Mouse (Mus musculus): ENCODE data around the gene Wdpcp. TPM values are rescaled to one million over a fixed set of nuclear protein-coding genes. Genes with fewer than 3 reads are reported as not detected.
A peak's percentile ranks its signal among the peaks of the same experiment; 100 is the strongest.

Gene Wdpcp
- polyA plus RNA-seq, 1 experiment from 2014 or later, result 0.82 TPM

GRCm38 (mm10) chr11:21735272-21735671, 163.2 kb downstream of the Wdpcp start:
- WGBS (ENCODE audit: insufficient replicate concordance), result 64% methylated on average over 6 of the region's 6 CpGs
- H3K4me1 ChIP-seq (replicated peaks), result no peaks in the 10 kb centered on the region
- no peak overlapping the region for H3K27ac ChIP-seq (replicated peaks)

GRCm38 (mm10) chr11:21749487-21749886, 177.5 kb downstream of the Wdpcp start:
- Histone ChIP-seq H3K9me3 (replicated peaks) (no peaks in the 10 kb centered on the region), H3K4me2 (no peak overlapping the region), H3K27ac (replicated peaks) (no peak overlapping the region), H3K27me3 (no peaks in the 10 kb centered on the region), H3K4me1 (replicated peaks) (no peaks in the 10 kb centered on the region), H3K36me3 (replicated peaks) (no peaks in the 10 kb centered on the region), H3K4me3 (replicated peaks) (no peak overlapping the region), H3K9ac (no peak overlapping the region)
- 53% methylated on average over 4 of the region's 4 CpGs for WGBS (ENCODE audit: insufficient replicate concordance)
- peak; percentile 34; the same call in 1 of the 2 replicates for ATAC-seq (ENCODE audit: insufficient read depth)

More at GRCm38 (mm10) chr11:21735272-21735671, 163.2 kb downstream of the Wdpcp start:
- no peak overlapping the region for H3K4me2 ChIP-seq
- no peaks in the 10 kb centered on the region for H3K27me3 ChIP-seq
- H3K9ac ChIP-seq, result no peak overlapping the region
- no peak overlapping the region for H3K4me3 ChIP-seq (replicated peaks)
- ATAC-seq (ENCODE audit: insufficient read depth), result no peak
- H3K36me3 ChIP-seq (replicated peaks), result no peaks in the 10 kb centered on the region
- no peaks in the 10 kb centered on the region for H3K9me3 ChIP-seq (replicated peaks)

- WGBS (ENCODE audit: insufficient replicate concordance), result 68% methylated on average over 4 of the region's 4 CpGs
- H3K9me3 ChIP-seq (replicated peaks), result no peaks in the 10 kb centered on the region; the same call in 1 of the 2 replicates
- no peak for ATAC-seq (ENCODE audit: insufficient read depth)
Measured at GRCm38 (mm10) chr11:21763201-21763600, 191.2 kb downstream of the Wdpcp start.

GRCm38 (mm10) chr11:21788831-21789230, 216.8 kb downstream of the Wdpcp start:
- 33% methylated on average over 3 of the region's 3 CpGs for WGBS (ENCODE audit: insufficient replicate concordance)
- no peaks in the 10 kb centered on the region for H3K36me3 ChIP-seq (replicated peaks)
- H3K9ac ChIP-seq, result no peak overlapping the region
- ATAC-seq (ENCODE audit: insufficient read depth), result no peak
- no peaks in the 10 kb centered on the region for H3K27me3 ChIP-seq
- no peaks in the 10 kb centered on the region for H3K4me1 ChIP-seq (replicated peaks)
- no peak overlapping the region for H3K4me2 ChIP-seq
- H3K27ac ChIP-seq (replicated peaks), result no peak overlapping the region
- H3K9me3 ChIP-seq (replicated peaks), result no peaks in the 10 kb centered on the region
- H3K4me3 ChIP-seq (replicated peaks), result no peak overlapping the region

More at GRCm38 (mm10) chr11:21763201-21763600, 191.2 kb downstream of the Wdpcp start:
- H3K4me1 ChIP-seq (replicated peaks), result no peaks in the 10 kb centered on the region
- no peaks in the 10 kb centered on the region for H3K27me3 ChIP-seq
- H3K4me3 ChIP-seq (replicated peaks), result no peak overlapping the region
- H3K9ac ChIP-seq, result no peak overlapping the region
- no peak overlapping the region for H3K4me2 ChIP-seq
- no peaks in the 10 kb centered on the region for H3K36me3 ChIP-seq (replicated peaks)
- no peak overlapping the region for H3K27ac ChIP-seq (replicated peaks)

- H3K4me1 ChIP-seq (replicated peaks), result no peaks in the 10 kb centered on the region
- no peak overlapping the region for H3K4me2 ChIP-seq
- H3K9ac ChIP-seq, result no peak overlapping the region
- H3K4me3 ChIP-seq (replicated peaks), result no peak overlapping the region
- WGBS (ENCODE audit: insufficient replicate concordance), result 66% methylated on average over 3 of the region's 3 CpGs
- no peak for ATAC-seq (ENCODE audit: insufficient read depth)
- no peaks in the 10 kb centered on the region for H3K36me3 ChIP-seq (replicated peaks)
- no peak overlapping the region for H3K27ac ChIP-seq (replicated peaks)
- H3K9me3 ChIP-seq (replicated peaks), result no peaks in the 10 kb centered on the region
- no peaks in the 10 kb centered on the region for H3K27me3 ChIP-seq
Measured at GRCm38 (mm10) chr11:21824941-21825340, 252.9 kb downstream of the Wdpcp start.

- H3K4me2 ChIP-seq, result no peak overlapping the region
- no peaks in the 10 kb centered on the region for H3K4me1 ChIP-seq (replicated peaks)
- ATAC-seq (ENCODE audit: insufficient read depth), result no peak
- no peak overlapping the region for H3K9ac ChIP-seq
- no peak overlapping the region for H3K27ac ChIP-seq (replicated peaks)
- H3K27me3 ChIP-seq, result no peaks in the 10 kb centered on the region
- no peaks in the 10 kb centered on the region for H3K9me3 ChIP-seq (replicated peaks)
- H3K4me3 ChIP-seq (replicated peaks), result no peak overlapping the region
- H3K36me3 ChIP-seq (replicated peaks), result no peaks in the 10 kb centered on the region
- WGBS (ENCODE audit: insufficient replicate concordance), result 57% methylated on average over 1 of the region's 1 CpGs
Measured at GRCm38 (mm10) chr11:21826521-21826920, 254.5 kb downstream of the Wdpcp start.

GRCm38 (mm10) chr11:21847040-21847439, 275.0 kb downstream of the Wdpcp start:
- no peak overlapping the region for H3K4me2 ChIP-seq
- H3K4me3 ChIP-seq (replicated peaks), result no peak overlapping the region
- no peak overlapping the region for H3K27ac ChIP-seq (replicated peaks)
- ATAC-seq (ENCODE audit: insufficient read depth), result no peak
- H3K27me3 ChIP-seq, result no peaks in the 10 kb centered on the region
- no peaks in the 10 kb centered on the region for H3K9me3 ChIP-seq (replicated peaks)
- WGBS (ENCODE audit: insufficient replicate concordance), result 88% methylated on average over 2 of the region's 2 CpGs
- H3K9ac ChIP-seq, result no peak overlapping the region
- H3K36me3 ChIP-seq (replicated peaks), result no peaks in the 10 kb centered on the region
- H3K4me1 ChIP-seq (replicated peaks), result no peaks in the 10 kb centered on the region

- no peaks in the 10 kb centered on the region for H3K36me3 ChIP-seq (replicated peaks)
- WGBS (ENCODE audit: insufficient replicate concordance), result 55% methylated on average over 6 of the region's 6 CpGs
Measured at GRCm38 (mm10) chr11:21864000-21864399, 292.0 kb downstream of the Wdpcp start.

GRCm38 (mm10) chr11:21864516-21864915, 292.5 kb downstream of the Wdpcp start:
- WGBS (ENCODE audit: insufficient replicate concordance), result 66% methylated on average over 6 of the region's 6 CpGs
- H3K4me1 ChIP-seq (replicated peaks), result no peaks in the 10 kb centered on the region

More at GRCm38 (mm10) chr11:21864000-21864399, 292.0 kb downstream of the Wdpcp start:
- H3K27ac ChIP-seq (replicated peaks), result no peak overlapping the region
- H3K27me3 ChIP-seq, result no peaks in the 10 kb centered on the region
- no peaks in the 10 kb centered on the region for H3K9me3 ChIP-seq (replicated peaks)
- no peak for ATAC-seq (ENCODE audit: insufficient read depth)
- no peak overlapping the region for H3K4me3 ChIP-seq (replicated peaks)
- no peak overlapping the region for H3K4me2 ChIP-seq
- H3K4me1 ChIP-seq (replicated peaks), result no peaks in the 10 kb centered on the region
- H3K9ac ChIP-seq, result no peak overlapping the region

GRCm38 (mm10) chr11:21868675-21869074, 296.6 kb downstream of the Wdpcp start:
- Histone ChIP-seq H3K4me3 (replicated peaks) (no peak overlapping the region), H3K9ac (no peak overlapping the region), H3K36me3 (replicated peaks) (no peaks in the 10 kb centered on the region), H3K27ac (replicated peaks) (no peak overlapping the region), H3K27me3 (no peaks in the 10 kb centered on the region), H3K4me2 (no peak overlapping the region), H3K9me3 (replicated peaks) (no peaks in the 10 kb centered on the region), H3K4me1 (replicated peaks) (no peaks in the 10 kb centered on the region)
- ATAC-seq (ENCODE audit: insufficient read depth), result no peak
- 54% methylated on average over 3 of the region's 3 CpGs for WGBS (ENCODE audit: insufficient replicate concordance)

More at GRCm38 (mm10) chr11:21864516-21864915, 292.5 kb downstream of the Wdpcp start:
- no peaks in the 10 kb centered on the region for H3K27me3 ChIP-seq
- no peaks in the 10 kb centered on the region for H3K9me3 ChIP-seq (replicated peaks)
- H3K27ac ChIP-seq (replicated peaks), result no peak overlapping the region
- no peaks in the 10 kb centered on the region for H3K36me3 ChIP-seq (replicated peaks)
- ATAC-seq (ENCODE audit: insufficient read depth), result no peak
- no peak overlapping the region for H3K9ac ChIP-seq
- no peak overlapping the region for H3K4me2 ChIP-seq
- H3K4me3 ChIP-seq (replicated peaks), result no peak overlapping the region

GRCm38 (mm10) chr11:21870863-21871262, 298.8 kb downstream of the Wdpcp start:
- H3K9ac ChIP-seq, result no peak overlapping the region
- 69% methylated on average over 1 of the region's 1 CpGs for WGBS (ENCODE audit: insufficient replicate concordance)
- no peak overlapping the region for H3K4me3 ChIP-seq (replicated peaks)
- H3K27ac ChIP-seq (replicated peaks), result no peak overlapping the region
- H3K4me1 ChIP-seq (replicated peaks), result no peaks in the 10 kb centered on the region
- H3K9me3 ChIP-seq (replicated peaks), result no peaks in the 10 kb centered on the region
- H3K36me3 ChIP-seq (replicated peaks), result no peaks in the 10 kb centered on the region
- no peaks in the 10 kb centered on the region for H3K27me3 ChIP-seq
- ATAC-seq (ENCODE audit: insufficient read depth), result no peak
- no peak overlapping the region for H3K4me2 ChIP-seq

- no peak overlapping the region for H3K4me2 ChIP-seq
- 25% methylated on average over 4 of the region's 4 CpGs for WGBS (ENCODE audit: insufficient replicate concordance)
- H3K4me3 ChIP-seq (replicated peaks), result no peak overlapping the region
- no peaks in the 10 kb centered on the region for H3K36me3 ChIP-seq (replicated peaks)
- H3K9ac ChIP-seq, result no peak overlapping the region
- no peak overlapping the region for H3K27ac ChIP-seq (replicated peaks)
- no peaks in the 10 kb centered on the region for H3K27me3 ChIP-seq
- H3K9me3 ChIP-seq (replicated peaks), result no peaks in the 10 kb centered on the region
- no peak for ATAC-seq (ENCODE audit: insufficient read depth)
- H3K4me1 ChIP-seq (replicated peaks), result no peaks in the 10 kb centered on the region
Measured at GRCm38 (mm10) chr11:21871728-21872127, 299.7 kb downstream of the Wdpcp start.

Measured in liver, embryonic 15.5 days (tissue).